Mouse (Mus musculus) lung, postnatal 0 days (tissue): ENCODE results near the gene Guca1a.

Source experiments
- CTCF ChIP-seq: IDR thresholded peaks from 2 replicates; pipeline ENCODE4 v1.5.1; 2016; ENCODE audit warnings: antibody characterized with exemption, mild to moderate bottlenecking
- EP300 ChIP-seq: IDR thresholded peaks from 2 replicates; pipeline ENCODE4 v1.6.1; 2016; ENCODE audit warnings: antibody characterized with exemption, mild to moderate bottlenecking, control low read depth

GRCm38 (mm10) chr17:47399091-47399490 is 1.3 kb downstream of the Guca1a start:
- TF ChIP-seq EP300, result no peak
- no peak for TF ChIP-seq CTCF
